Mouse (Mus musculus): ENCODE measurements around the gene Prss8.

GRCm38 (mm10) chr7:127929923-127930322 lies at the start of gene Prss8:
- TF ChIP-seq CTCF (IDR thresholded peaks at IDR 0.05; ENCODE audit: borderline replicate concordance, control insufficient read depth, extremely low read depth, insufficient read depth, low read length, poor library complexity) (no peak), POLR2A (IDR thresholded peaks at IDR 0.05; ENCODE audit: control insufficient read depth, extremely low read depth, insufficient read depth, low read length, poor library complexity) (no peak)

All from thymus, adult 2 months (tissue).